Mouse (Mus musculus): ENCODE measurements around the gene Acap1. TPM values are rescaled to one million over a fixed set of nuclear protein-coding genes. Genes with fewer than 3 reads are reported as not detected.

The Acap1 gene
- polyA plus RNA-seq, 1 experiment = 2.5 TPM

DNA sequence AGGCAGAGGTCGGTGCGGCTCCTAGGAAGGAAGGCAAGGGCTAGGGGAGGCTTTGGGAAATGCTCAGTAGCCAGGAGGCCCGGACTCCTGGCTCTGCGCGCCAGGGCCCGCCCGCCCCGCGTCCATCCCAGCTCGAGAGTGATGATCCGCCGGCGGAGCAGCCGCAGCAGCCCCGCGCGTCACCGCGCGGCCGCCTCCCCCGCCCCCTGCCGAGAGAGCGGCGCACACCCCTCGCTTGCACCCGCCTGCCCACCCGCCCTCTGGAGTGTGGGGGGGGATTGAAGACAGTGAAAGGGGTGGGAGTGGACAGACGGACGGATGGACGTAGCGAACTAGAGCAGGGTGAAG is 57.8 kb downstream of the Acap1 start, which contains the start of gene Nlgn2:
TSS of gene Nlgn2 (minus strand) at position 181 of the 348 bp plus-strand sequence.
- DNase-seq (ENCODE audit: low spot score) = no peak

DNA sequence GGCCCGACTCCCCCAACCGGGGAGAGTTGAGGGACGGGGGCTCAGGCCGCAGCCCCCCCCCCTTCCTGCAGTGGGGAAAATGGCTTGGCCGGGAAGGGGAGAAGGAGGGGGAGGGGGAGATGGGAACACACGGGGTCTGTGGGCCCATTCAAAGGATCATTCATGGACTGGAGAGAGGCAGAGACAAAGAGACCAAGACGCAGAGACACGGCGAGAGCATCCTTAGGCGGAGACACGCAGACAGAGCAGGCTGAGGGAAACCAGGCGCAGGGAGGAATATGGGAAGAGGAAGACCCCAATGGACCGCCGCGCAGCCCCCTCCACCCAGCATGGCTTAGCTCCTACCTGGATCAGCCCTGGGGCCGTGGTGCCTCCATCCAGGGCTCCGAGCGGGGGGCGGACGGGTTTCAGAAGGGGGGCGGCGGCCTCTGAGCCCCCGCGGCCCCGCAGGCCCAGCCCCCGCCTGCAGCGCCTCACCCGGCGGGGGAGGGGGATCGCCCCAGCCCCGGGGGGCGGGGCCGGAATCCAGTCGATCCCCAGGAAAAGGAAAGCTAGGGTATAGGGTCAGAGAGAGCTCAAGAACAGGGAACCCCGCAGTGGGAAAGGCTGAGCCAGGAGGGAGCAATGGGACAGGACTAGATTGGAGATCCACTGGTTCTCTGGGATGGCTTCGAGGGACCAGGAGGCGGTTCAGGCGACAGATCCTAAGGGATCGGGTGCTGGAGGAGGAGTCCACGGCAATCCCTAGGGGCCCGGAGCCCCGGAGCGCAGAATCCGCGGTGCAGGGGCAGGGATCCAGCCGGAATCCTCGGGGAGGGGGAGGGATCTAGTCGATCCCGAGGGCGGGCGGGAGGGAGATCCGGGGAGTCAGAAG is 58.4 kb downstream of the Acap1 start:
- no peak for DNase-seq (ENCODE audit: low spot score)

DNA sequence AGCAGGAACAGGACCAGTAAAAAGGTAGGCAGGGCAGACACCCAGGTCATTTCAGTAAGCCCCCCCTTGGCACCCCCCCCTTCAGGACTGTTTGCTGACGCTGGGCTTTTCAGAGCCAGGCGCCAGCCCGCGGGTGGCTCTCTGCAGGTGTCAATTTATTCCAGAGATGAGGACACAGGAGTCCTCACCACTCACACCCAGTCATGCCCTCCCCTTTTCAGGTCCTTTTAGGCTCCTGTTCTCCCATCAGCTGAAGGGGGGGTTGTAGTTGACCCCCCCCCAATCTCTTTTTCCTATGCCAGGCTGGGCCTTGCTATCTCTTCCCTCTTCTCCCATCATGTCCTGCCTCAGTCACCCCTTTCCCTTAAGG is 59.4 kb downstream of the Acap1 start:
- DNase-seq (ENCODE audit: low spot score) = no peak

DNA sequence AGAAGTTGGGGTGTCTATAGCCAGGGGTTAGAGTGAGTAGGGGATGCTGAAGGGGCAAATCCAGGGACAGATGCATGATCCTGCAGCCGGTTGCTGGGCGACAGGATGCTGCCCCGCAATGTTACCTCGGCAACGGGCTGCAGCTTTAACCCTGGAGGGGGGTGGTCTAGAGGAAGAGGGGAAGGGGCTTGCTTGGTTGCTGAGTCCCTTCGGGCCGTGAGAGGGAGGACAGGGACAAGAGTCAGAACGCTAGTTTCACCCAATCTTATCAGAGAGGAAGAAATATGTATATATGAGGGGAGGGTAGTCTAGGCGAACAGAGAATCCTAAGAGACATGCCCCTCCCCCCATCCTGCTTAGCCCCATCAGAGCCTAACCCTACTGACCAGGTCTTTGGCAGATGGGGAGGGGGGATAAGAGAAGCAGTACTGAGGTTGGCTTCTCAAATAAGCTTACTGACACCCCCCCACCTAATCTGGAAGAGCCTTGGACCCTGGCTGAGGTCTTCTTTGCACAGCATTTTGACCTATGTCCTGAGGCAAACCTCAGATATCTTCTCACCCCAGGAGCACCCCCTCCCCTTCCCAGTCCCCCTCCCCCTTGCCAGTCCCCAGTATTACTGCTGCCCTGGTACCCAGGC is 59.9 kb downstream of the Acap1 start:
- no peak for DNase-seq (ENCODE audit: low spot score)

DNA sequence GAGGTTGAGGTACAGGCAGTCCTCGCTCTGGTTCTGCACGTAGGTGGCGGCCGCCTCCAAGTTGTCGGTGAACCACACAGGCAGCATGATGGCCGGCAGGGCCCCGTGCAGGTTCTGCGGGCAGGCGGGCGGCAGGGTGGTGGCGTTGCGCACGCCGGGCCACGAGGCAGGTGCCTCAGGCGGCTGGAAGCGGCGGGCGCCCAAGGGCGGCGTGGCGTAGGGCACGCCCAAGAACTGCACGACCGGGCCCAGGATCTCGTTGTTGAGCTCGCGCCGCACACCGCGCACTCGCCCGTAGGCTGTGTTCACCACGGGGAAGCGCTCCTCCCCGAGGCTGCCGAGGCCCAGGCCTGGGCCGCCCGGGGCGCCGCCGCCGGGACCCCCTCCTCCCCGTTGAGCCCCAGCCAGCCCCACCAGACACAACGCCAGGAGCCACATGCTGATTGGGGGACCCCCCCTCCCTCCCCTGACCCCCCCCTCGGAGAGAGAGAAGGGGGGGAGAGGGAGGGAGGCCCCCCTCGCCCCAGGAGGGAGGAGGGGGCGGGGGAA is 61.3 kb downstream of the Acap1 start:
- no peak for DNase-seq (ENCODE audit: low spot score)

DNA sequence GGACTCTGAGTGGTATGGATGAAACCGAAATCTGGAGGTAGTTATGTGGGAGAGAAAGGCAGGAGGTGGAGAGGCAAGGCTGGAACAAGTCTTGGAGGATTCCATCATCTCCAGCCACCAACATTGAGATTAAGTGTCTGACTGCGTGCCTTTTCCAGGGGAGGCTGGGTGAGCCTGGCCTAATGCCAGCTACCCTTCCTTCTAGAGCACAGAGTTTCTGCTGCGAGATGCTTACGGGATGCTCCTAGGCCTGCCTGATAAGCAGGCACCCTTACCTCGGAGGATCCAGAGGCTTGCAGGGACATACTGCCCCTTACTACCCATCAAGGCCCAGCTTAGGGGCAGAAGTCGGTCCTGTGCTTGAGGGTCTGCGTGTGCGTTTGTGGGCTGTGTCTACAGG is 61.8 kb downstream of the Acap1 start:
- no peak for DNase-seq (ENCODE audit: low spot score)

Other genes with a start within 250 kb of the Acap1 start
- gene Sox15, start 240.2 kb downstream of the Acap1 start, polyA plus RNA-seq (2012; rRNA removed) = 33.7 and 43.5 TPM in 2 replicates
- 62.0 and 86.7 TPM in 2 replicates for gene Mpdu1, start 232.9 kb downstream of the Acap1 start, polyA plus RNA-seq (2012; rRNA removed)
- gene Cd68, start 229.4 kb downstream of the Acap1 start, polyA plus RNA-seq (2012; rRNA removed) = 20.5 and 24.9 TPM in 2 replicates
- 461 and 554 TPM in 2 replicates for gene Eif4a1, start 223.1 kb downstream of the Acap1 start, polyA plus RNA-seq (2012; rRNA removed)
- gene Senp3, start 213.5 kb downstream of the Acap1 start, polyA plus RNA-seq (2012; rRNA removed) = 83.4 and 108 TPM in 2 replicates
- gene Tnfsf13, start 209.8 kb downstream of the Acap1 start, polyA plus RNA-seq (2012; rRNA removed) = 5.1 and 6.8 TPM in 2 replicates
- 85.4 and 87.0 TPM in 2 replicates for gene Tnfsf12, start 199.7 kb downstream of the Acap1 start, polyA plus RNA-seq (2012; rRNA removed)
- 10.0 and 10.3 TPM in 2 replicates for gene Tnfsfm13, start 199.4 kb downstream of the Acap1 start, polyA plus RNA-seq (2012; rRNA removed)
- 9.4 and 24.4 TPM in 2 replicates for gene Polr2a, start 136.9 kb downstream of the Acap1 start, polyA plus RNA-seq (2012; rRNA removed)
- 0.07 TPM in 1 of 2 replicates, not detected in the other for gene Slc35g3, start 133.6 kb downstream of the Acap1 start, polyA plus RNA-seq (2012; rRNA removed)
- gene Zbtb4, start 129.6 kb downstream of the Acap1 start, polyA plus RNA-seq (2012; rRNA removed) = 35.6 and 46.1 TPM in 2 replicates
- gene Chrnb1, start 99.6 kb downstream of the Acap1 start, polyA plus RNA-seq (2012; rRNA removed) = 15.6 and 25.0 TPM in 2 replicates
- gene Fgf11, start 93.7 kb downstream of the Acap1 start, polyA plus RNA-seq (2012; rRNA removed) = 6.3 and 7.2 TPM in 2 replicates
- gene Tmem102, start 89.9 kb downstream of the Acap1 start, polyA plus RNA-seq (2012; rRNA removed) = 11.5 and 13.2 TPM in 2 replicates
- gene Gm39566, start 80.2 kb downstream of the Acap1 start, polyA plus RNA-seq (2012; rRNA removed) = not detected in 2 replicates
- gene Spem2, start 77.1 kb downstream of the Acap1 start, polyA plus RNA-seq (2012; rRNA removed) = not detected in 2 replicates
- 0.55 and 0.71 TPM in 2 replicates for gene Spem1, start 73.4 kb downstream of the Acap1 start, polyA plus RNA-seq (2012; rRNA removed)
- 18.3 and 27.7 TPM in 2 replicates for gene Nlgn2, start 57.8 kb downstream of the Acap1 start, polyA plus RNA-seq (2012; rRNA removed)
- gene Tmem256, start 57.0 kb downstream of the Acap1 start, polyA plus RNA-seq (2012; rRNA removed) = 202 and 261 TPM in 2 replicates
- 104 and 110 TPM in 2 replicates for gene Plscr3, start 49.2 kb downstream of the Acap1 start, polyA plus RNA-seq (2012; rRNA removed)
- gene Tnk1, start 36.8 kb downstream of the Acap1 start, polyA plus RNA-seq (2012; rRNA removed) = 15.2 and 15.4 TPM in 2 replicates
- gene Tmem95, start 17.5 kb downstream of the Acap1 start, polyA plus RNA-seq (2012; rRNA removed) = not detected in 2 replicates
- gene Kctd11, start 14.1 kb downstream of the Acap1 start, polyA plus RNA-seq (2012; rRNA removed) = 11.8 and 13.8 TPM in 2 replicates
- gene 2810408A11Rik, start 5.4 kb upstream of the Acap1 start, polyA plus RNA-seq (2012; rRNA removed) = 1.1 and 1.3 TPM in 2 replicates
- 43.4 and 47.8 TPM in 2 replicates for gene Neurl4, start 5.5 kb upstream of the Acap1 start, polyA plus RNA-seq (2012; rRNA removed)
- gene Gps2, start 18.3 kb upstream of the Acap1 start, polyA plus RNA-seq (2012; rRNA removed) = 56.3 and 63.2 TPM in 2 replicates
- gene Eif5a, start 26.4 kb upstream of the Acap1 start, polyA plus RNA-seq (2012; rRNA removed) = 565 and 624 TPM in 2 replicates
- gene Ybx2, start 40.3 kb upstream of the Acap1 start, polyA plus RNA-seq (2012; rRNA removed) = 3.7 and 6.2 TPM in 2 replicates
- 146 and 167 TPM in 2 replicates for gene Slc2a4, start 52.6 kb upstream of the Acap1 start, polyA plus RNA-seq (2012; rRNA removed)
- 67.1 and 69.1 TPM in 2 replicates for gene Cldn7, start 69.2 kb upstream of the Acap1 start, polyA plus RNA-seq (2012; rRNA removed)
- gene Ctdnep1, start 85.6 kb upstream of the Acap1 start, polyA plus RNA-seq (2012; rRNA removed) = 82.0 and 95.4 TPM in 2 replicates
- gene Elp5, start 87.0 kb upstream of the Acap1 start, polyA plus RNA-seq (2012; rRNA removed) = 57.6 and 61.4 TPM in 2 replicates
- 374 and 440 TPM in 2 replicates for gene Gabarap, start 95.6 kb upstream of the Acap1 start, polyA plus RNA-seq (2012; rRNA removed)
- 35.8 and 36.4 TPM in 2 replicates for gene Phf23, start 100.2 kb upstream of the Acap1 start, polyA plus RNA-seq (2012; rRNA removed)
- gene Dvl2, start 105.1 kb upstream of the Acap1 start, polyA plus RNA-seq (2012; rRNA removed) = 11.9 and 16.7 TPM in 2 replicates
- 95.7 and 100 TPM in 2 replicates for gene Acadvl, start 119.9 kb upstream of the Acap1 start, polyA plus RNA-seq (2012; rRNA removed)
- 28.0 and 31.9 TPM in 2 replicates for gene Dlg4, start 121.4 kb upstream of the Acap1 start, polyA plus RNA-seq (2012; rRNA removed)
- 0.07 TPM in 1 of 2 replicates, not detected in the other for gene Asgr1, start 158.5 kb upstream of the Acap1 start, polyA plus RNA-seq (2012; rRNA removed)
- gene Asgr2, start 197.1 kb upstream of the Acap1 start, polyA plus RNA-seq (2012; rRNA removed) = 2.0 and 2.5 TPM in 2 replicates
- gene Mgl2, start 234.8 kb upstream of the Acap1 start, polyA plus RNA-seq (2012; rRNA removed) = 41.3 and 51.9 TPM in 2 replicates

Data from urinary bladder, adult 2 months (tissue).